Mouse (Mus musculus): Measurements from ENCODE around the gene Itga5. TPM values are rescaled to one million over a fixed set of nuclear protein-coding genes. Genes with fewer than 3 reads are reported as not detected.

Itga5 gene
- total RNA-seq, 2 experiments from 2014 or later: 46.1 to 47.1 TPM

DNA sequence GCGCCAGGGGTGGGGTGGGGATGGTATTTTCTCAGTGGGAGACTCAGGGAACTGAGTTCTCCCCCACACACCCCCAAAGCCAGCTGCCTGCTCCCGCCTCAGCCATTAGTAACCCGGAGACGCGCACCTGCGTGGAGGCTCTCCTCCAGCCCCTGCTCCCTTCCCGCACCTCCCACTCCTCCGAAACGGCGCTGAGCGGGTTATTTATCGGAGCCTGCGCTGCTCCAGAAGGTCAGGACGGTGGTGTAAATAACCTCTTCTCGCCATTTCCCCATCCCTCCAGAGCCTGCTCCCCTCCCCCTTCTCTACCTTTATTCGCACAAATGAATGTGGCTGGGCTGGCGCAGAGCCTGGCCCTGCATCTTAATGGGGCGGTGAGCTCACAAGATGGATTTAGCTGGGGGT, 66.5 kb downstream of the Itga5 start:
- intact Hi-C loops (cut with DNase I): no loop called here
- DNase-seq: no peak

DNA sequence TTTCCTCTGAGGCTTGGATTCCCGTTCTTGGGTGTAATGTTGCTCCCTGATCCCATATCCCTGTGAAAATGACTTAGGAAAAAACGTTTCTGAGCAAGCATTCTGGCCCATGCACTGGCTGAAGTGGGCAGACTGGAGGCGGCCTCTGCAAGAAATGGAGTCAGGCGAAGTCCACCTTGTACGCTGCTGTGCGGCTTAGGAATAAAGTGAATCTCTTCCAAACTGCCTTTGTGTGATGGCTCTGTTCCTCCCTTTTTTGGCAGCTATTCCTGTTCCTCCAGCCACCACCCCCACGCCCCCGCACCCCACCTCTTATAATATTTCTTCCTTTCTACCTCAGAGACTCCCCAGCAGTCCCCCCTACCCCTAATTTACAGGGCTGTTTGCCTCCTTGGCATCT, 66.9 kb downstream of the Itga5 start:
- DNase-seq: no peak

DNA sequence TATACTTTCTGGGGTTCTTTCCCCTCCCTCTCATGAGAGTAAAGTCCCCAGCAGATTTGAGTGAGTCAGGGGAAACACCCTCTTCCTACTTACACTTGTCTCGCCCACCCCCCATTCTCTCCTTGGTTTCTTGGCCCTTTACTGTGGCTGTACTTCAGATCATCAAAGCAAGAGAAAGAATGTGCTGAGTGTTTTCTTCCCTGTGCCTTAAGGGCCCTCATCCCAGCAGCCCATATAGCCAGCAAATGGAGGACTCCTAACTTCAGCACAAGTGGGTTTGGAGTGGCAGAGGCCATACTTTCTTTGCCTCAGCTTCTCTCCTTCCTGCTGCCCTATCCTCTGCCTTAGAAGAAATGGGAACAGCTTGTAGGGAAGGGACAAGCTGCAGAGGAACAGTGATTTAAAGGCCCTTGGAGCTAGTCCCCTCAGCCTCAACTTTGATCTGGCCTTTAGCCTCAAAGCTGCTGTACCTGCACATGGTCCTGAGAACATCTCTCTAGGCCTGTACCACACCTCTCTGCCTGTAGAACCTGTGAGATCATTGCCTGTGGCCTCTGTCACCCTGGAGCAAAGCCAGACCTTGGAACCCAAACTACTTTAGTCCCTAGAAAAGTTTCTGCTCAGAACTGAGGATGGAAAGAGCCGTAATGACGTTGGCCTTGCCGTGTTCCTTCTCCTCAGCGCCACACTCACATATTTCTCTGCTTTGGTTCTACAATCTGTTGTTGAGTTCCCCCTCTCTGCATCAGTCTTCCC, 67.5 kb downstream of the Itga5 start:
- intact Hi-C loops (cut with DNase I): no loop called here
- DNase-seq: no peak

More for the DNA sequence above, 66.9 kb downstream of the Itga5 start:
- intact Hi-C loops (cut with DNase I): no loop called here

DNA sequence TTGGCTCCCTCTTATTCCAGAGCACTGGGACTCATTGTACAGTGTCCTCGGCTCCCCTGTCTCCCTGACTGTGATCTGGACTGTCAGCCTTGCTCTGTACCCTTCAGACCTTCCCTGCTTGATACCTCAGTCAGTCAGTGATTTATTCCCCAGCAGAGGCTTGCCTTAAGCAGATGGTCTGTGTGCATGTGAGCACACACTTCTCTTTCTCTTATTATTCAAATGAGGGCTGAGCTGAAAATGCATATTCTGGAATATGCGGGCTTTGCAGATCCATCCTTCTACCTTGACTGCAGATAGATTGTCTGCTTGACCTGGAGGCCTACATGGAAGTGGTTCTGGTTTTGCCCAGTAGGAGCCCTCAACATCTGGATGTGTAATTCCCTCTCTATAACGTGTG, 68.5 kb downstream of the Itga5 start:
- DNase-seq: no peak
- intact Hi-C loops (cut with DNase I): no loop called here

DNA sequence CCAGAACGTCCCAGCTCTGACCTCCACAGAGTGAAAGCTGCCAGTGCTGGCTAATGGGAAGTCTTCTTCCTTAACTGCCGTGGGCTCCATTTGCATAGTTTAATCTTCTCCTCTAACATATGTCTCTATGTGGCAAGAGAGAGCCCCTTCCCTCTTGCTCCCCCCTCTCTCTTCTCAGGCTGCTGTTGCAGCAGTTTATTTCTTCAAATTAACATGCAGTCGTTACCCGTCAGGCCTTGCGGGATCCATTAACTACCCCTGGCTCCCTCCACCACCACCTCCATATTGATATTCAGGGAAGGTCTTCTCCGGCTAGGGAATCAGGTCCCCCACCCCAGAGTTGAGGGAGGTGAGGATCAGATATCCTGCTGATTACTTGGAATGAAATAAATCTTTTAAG, 69.2 kb downstream of the Itga5 start:
- intact Hi-C loops (cut with DNase I): no loop called here
- no peak for DNase-seq

DNA sequence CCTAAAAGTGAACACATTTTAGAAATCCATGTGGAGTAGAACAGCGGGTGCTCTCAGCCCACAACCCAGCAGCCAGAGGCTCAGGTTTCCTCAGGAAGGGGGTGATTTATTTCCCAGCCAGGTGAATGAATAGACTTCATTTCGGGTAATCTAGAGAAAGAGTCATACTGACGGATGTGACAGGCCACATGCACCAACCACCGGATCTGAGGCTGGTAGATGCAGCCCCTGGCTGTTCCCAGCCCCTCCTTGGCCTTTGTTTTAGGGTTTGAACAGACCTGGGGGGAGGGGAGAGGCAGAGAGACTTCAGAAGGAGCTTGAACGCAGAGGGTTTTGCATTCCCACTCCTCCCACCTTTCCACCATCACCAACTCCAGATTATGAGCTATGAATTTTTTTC, 70.7 kb downstream of the Itga5 start:
- DNase-seq: no peak
- intact Hi-C loops (cut with DNase I): no loop called here

DNA sequence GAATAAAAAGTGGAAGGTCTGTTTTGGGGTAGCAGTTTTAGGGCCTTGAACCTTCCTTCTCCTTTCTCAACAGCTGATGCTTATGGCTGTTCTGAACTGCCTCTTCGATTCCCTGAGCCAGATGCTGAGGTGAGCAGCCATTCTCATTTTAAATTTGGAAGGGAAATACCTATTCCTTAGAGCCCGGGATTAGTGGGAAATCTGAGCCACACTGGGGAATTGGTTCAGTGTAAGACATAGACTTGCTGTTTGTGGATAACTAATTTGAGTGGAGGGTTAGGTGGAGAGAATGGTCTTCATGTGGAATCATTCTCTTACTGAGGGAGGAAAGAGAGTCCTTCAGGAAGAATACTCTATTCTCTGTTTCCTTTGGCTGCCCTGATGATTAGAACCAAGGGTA, 71.9 kb downstream of the Itga5 start:
- intact Hi-C loops (cut with DNase I): no loop called here
- DNase-seq: no peak

Small RNAs within 50 kb of the gene (microRNA-seq; reads per million reads assigned to microRNA genes)
- gene Mir6963 (ENCODE audit: borderline number of aligned reads in 2 of 2): 0 to 2.0 reads per million in 2 experiments

Other genes with a start within 250 kb of the Itga5 start
- 10 to 100 TPM; 13.2 to 15.7 TPM for gene Smug1, start 199.7 kb downstream of the Itga5 start, total RNA-seq (2021)
- 10 to 100 TPM; 54.2 to 58.7 TPM for gene Cbx5, start 126.9 kb downstream of the Itga5 start, total RNA-seq (2021)
- 100 to 1,000 TPM; 140 to 154 TPM for gene Hnrnpa1, start 126.3 kb downstream of the Itga5 start, total RNA-seq (2021)
- gene Nfe2, start 108.4 kb downstream of the Itga5 start, total RNA-seq (2021): under 1 TPM; 0.67 to 0.73 TPM
- 10 to 100 TPM; 56.6 to 56.9 TPM for gene Copz1, start 94.0 kb downstream of the Itga5 start, total RNA-seq (2021)
- gene Gpr84, start 56.2 kb downstream of the Itga5 start, total RNA-seq (2021): not detected
- 10 to 100 TPM; 12.9 to 13.0 TPM for gene Zfp385a, start 26.7 kb downstream of the Itga5 start, total RNA-seq (2021)
- gene Gtsf1, start 63.7 kb upstream of the Itga5 start, total RNA-seq (2021): not detected
- not detected for gene Gtsf2, start 81.7 kb upstream of the Itga5 start, total RNA-seq (2021)
- 1 to 10 TPM; 3.6 to 5.7 TPM for gene Nckap1l, start 87.0 kb upstream of the Itga5 start, total RNA-seq (2021)
- gene Pde1b, start 136.3 kb upstream of the Itga5 start, total RNA-seq (2021): 1 to 10 TPM; 1.2 to 1.5 TPM
- gene Ppp1r1a, start 171.2 kb upstream of the Itga5 start, total RNA-seq (2021): 10 to 100 TPM in 1 of 2 experiments, 1 to 10 TPM in 1; 9.4 to 10.1 TPM
- not detected for gene Glycam1, start 198.3 kb upstream of the Itga5 start, total RNA-seq (2021)